Mouse (Mus musculus): ENCODE data around the gene Pigz.

Gene Pigz

GRCm38 (mm10) chr16:31933751-31934549 lies at the start of gene Pigz:
Gene Pigz, plus strand, starts transcription at chr16:31933851.
- DNase-seq (ENCODE audit: low spot score): no peak

DNA sequence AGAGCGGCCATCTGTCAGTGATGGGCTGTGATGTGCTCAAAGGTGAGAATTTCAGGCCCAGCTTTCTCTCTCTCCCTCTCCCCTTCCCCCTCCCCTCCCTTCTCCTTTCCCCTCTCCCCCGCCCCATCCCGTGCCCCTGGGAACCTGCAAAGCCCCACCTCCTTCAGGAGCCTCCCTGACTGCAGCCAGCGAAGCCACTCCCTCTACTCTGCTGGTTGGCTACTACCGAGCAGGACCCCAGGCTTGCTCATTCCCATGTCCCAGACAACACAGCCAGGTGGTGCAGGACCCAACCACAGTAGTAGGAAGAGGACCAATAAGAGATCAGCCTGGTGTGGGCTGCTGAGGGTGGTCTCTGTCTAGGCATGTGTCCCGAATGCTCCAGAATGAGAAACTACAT lies 49.7 kb upstream of the Pigz start:
- no peak for DNase-seq (ENCODE audit: low spot score)

- DNase-seq (ENCODE audit: low spot score): no peak
These were observed 42.7 kb upstream of the Pigz start for GRCm38 (mm10) chr16:31890907-31891306.

DNA sequence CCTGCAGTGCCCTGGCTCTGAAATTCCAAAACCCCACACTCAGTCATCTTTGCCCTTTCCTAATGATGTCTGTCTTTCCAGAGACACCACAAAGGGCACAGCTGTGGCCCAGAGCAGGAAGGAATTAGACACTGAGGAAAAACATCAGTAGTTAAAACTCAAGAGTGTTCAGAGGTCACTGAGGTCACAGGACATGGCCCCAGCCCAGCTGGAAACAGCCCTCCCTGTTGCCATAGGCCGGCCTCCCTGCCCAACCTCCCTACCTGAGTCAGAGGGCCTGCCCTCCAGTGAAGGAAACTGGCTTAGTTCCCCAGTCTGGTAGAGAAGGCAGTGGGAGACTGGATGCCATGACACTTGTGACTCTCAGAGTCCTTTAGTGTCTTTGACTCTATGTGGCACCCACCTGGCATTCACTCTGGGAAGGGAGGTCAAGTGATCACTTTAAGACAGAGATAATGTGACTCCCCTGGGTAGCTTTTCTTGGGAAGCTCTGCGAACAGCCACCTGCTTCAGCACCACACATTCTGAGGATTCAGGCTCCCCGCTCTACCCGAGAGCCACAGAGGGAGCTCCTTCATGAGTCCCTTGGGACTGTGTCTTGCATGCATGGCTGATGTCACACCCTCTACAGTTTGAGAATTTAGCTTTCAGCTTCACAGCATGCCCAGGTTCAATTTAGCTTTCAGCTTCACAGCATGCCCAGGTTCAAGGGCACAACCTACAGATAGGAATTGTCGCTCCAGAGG lies 40.1 kb upstream of the Pigz start:
- DNase-seq (ENCODE audit: low spot score): no peak

- DNase-seq (ENCODE audit: low spot score): no peak
These were observed 36.5 kb upstream of the Pigz start for GRCm38 (mm10) chr16:31896971-31897774.

DNA sequence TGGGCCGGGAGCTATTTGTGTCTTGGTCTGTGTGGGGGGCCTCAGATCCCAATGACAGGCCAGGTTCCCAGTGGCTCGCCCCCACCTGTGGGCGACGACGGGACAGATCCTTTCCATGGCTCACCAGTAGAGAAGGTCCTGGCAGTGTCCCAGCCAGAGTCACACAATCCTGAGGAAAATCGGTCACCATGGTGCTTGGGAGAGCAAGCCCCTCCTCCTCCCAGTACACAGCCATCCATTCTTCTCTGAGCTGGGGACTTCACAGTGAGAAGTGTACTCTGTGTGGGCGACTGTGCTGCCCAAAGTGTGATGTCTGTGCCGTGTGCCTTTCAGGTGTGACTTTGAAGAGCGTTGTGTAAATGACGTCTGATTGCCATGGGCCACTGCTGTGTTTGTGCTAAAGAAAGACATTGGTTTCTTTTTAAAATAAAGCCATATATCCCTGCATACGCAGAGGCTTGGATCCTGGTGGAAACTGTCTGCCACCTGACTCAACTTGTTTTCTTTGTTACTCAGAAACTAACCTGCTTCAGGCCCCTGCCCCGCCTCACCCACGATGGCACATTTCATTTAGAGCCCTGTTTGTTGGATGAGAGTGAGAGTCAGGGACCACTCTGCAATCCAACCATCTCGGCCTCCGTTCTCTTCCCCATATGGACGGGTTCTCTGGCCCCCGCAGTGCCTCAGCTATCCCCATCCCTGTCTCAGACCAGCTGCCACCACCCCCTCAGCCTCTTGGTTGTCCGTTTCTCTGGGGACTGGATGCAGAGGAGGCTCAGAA lies 34.9 kb upstream of the Pigz start:
- no peak for DNase-seq (ENCODE audit: low spot score)

DNA sequence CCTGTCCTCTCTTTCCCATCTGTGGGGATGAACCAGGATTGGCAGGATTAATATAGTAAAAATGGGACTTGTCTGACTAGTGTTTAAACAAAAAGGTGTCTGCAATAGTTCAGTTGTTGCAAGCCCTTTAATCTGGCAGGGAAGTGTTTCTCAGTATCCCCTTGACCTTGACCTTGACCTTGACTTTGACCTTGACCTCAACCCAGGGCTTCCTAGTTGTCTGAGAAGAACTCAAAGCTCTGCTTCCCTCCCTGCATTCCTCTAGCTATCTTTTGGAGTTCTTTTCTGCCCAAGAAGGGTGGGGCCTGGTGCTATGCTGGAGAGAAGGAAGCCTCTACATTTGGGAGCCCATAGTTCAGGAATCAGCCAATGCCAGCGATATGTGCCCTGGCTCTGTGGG lies 31.8 kb upstream of the Pigz start:
- DNase-seq (ENCODE audit: low spot score): no peak

- DNase-seq (ENCODE audit: low spot score): no peak
These were observed 30.4 kb upstream of the Pigz start for GRCm38 (mm10) chr16:31903239-31903638.

GRCm38 (mm10) chr16:31905331-31905730 lies 28.3 kb upstream of the Pigz start:
- DNase-seq (ENCODE audit: low spot score): no peak

GRCm38 (mm10) chr16:31905891-31906825 lies 27.5 kb upstream of the Pigz start:
- DNase-seq (ENCODE audit: low spot score): no peak

- no peak for DNase-seq (ENCODE audit: low spot score)
These were observed 26.8 kb upstream of the Pigz start for GRCm38 (mm10) chr16:31906896-31907295.

DNA sequence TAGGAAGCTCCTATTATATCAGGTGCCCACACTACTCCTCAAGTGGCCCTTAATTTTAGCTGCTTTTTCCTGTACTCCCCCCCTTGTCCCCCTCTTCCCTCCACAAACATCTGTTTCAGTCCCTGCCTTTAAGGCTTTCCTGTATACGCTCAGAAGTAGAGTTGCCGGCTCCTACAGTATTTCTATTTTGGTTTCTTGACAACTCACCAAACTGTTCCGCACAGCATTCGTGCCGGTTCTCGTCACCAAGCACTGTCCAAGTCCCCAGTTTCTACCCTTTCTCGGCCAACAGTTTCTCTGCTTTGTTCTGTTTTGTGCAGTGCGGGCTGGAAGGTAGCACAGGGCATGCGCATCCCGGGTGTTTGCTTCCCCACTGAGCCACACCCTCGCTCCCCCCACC lies 24.7 kb upstream of the Pigz start:
- no peak for DNase-seq (ENCODE audit: low spot score)

GRCm38 (mm10) chr16:31910281-31910847 lies 23.3 kb upstream of the Pigz start:
- DNase-seq (ENCODE audit: low spot score): no peak

DNA sequence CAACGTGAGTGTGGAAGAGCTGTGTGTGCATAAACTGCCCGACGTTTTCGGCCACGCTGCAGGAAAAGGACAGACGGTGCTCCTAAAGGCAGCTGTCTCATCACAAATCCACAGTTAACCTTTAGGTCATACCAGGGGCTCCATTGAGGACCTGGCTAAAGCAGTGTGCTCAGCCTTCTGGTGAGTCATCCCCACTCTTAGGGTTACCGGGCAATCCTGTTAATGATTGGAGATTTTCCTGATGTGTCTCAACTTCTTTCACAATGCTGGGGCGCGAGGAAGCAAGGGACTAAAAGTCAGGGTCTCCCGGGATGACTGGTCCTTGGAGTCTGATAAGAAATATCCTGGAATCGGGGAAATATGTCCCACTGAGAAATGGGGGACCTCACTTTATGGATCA lies 15.9 kb upstream of the Pigz start:
- DNase-seq (ENCODE audit: low spot score): no peak

- no peak for DNase-seq (ENCODE audit: low spot score)
These were observed 15.4 kb upstream of the Pigz start for GRCm38 (mm10) chr16:31918248-31918724.

GRCm38 (mm10) chr16:31924368-31924767 lies 9.3 kb upstream of the Pigz start:
- no peak for DNase-seq (ENCODE audit: low spot score)

DNA sequence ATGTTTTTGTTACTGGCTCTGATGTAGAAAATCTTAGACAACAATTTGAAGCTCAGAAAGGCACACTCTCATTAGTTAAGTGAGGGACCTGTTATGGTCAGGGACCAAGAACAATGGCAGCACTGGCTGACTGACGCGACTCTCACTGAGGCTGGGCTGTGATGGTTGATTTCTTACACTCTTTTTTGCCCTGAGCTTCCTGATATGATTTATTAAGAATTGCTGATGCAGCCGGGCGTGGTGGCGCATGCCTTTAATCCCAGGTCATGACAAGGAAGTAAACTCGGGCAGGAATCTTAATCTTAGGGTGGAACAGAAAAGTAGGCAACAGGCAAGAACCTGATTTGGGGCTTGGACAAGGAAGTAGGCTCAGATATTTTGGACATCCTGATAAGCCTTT lies 7.6 kb upstream of the Pigz start:
- no peak for DNase-seq (ENCODE audit: low spot score)

GRCm38 (mm10) chr16:31926547-31927182 lies 7.0 kb upstream of the Pigz start:
- no peak for DNase-seq (ENCODE audit: low spot score)

- no peak for DNase-seq (ENCODE audit: low spot score)
These were observed 6.2 kb upstream of the Pigz start for GRCm38 (mm10) chr16:31927412-31927811.

- DNase-seq (ENCODE audit: low spot score): no peak
These were observed 2.3 kb upstream of the Pigz start for GRCm38 (mm10) chr16:31931330-31931729.

All from urinary bladder, postnatal 10 days (tissue).